Mouse (Mus musculus) bone marrow macrophage, adult 2 months (primary cell): ENCODE results near the gene Wdr24.
"Not testable (repeated sequence)": the region's sequence is repeated elsewhere in the genome, so short reads cannot be mapped to it uniquely, and the experiment has no call there.

Experiments
- CTCF ChIP-seq: IDR thresholded peaks from 2 replicates; pipeline ENCODE4 v1.5.1; 2012; ENCODE audit warnings: low read depth, mild to moderate bottlenecking, low read length, moderate library complexity
- POLR2A ChIP-seq: IDR thresholded peaks from 2 replicates; pipeline ENCODE4 v1.6.1; 2012; ENCODE audit warnings: mild to moderate bottlenecking, low read depth, low read length, borderline replicate concordance

DNA sequence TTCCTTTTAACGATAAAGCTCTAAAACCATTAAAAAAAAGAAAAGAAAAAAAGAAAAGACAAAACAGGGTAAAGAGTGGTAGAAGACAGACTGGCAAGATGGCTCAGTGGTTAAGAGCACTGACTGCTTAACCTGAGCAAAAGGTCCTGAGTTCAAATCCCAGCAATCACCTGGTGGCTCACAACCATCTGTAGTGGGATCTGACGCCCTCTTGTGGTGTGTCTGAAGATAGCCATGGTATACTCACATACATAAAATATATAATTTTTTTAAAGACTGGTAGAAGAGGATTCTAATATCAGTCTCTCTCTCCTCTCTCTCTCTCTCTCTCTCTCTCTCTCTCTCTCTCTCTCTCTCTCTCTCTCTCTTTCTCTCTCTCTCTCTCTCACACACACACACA is 16.0 kb upstream of the Wdr24 start:
- not testable (repeated sequence) for TF ChIP-seq CTCF, POLR2A
